ENCODE assay signal across 13 mouse cellular contexts in the genomic region with DNA sequence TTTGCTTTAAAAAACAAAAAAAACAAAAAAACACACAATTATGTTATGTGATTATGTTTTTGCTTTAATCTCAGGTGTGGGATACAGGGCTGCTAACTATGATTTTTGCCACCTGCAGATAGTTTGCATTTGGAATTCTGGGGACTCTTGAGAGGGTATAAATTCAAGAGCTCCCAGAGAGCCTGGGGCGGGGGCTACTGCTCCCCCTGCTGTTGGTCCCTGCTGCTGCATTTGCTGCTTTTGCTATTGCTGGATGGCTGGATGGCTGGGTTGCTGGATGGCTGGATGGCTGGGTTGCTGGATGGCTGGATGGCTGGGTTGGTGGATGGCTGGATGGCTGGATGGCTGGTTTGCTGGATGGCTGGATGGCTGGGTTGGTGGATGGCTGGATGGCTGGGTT. TPM values are rescaled to one million over a fixed set of nuclear protein-coding genes. Genes with fewer than 3 reads are reported as not detected.
DNase-seq lines count a peak whose midpoint lies in the region; ATAC-seq and TF ChIP-seq lines count a peak whose summit lies in the region.
"Had no signal": no experiment of that assay in that cellular context is flagged by ENCODE, and none has a peak within 500 bp of the region (broad histone marks: within the 10 kb centered on the region; RNA-seq: fewer than 3 reads in every experiment).

No protein-coding gene starts in this region.

- no peak for TF ChIP-seq EP300 in MEL (IDR thresholded peaks at IDR 0.05; ENCODE audit: low read depth in 1 of 2, low read length in 2 of 2)

- TF ChIP-seq CTCF in lung, embryonic 14.5 days (IDR thresholded peaks at IDR 0.05; ENCODE audit: low read depth): peak; percentile 34
- TF ChIP-seq CTCF in MEL (IDR thresholded peaks at IDR 0.05 in 2 of 3, conservative IDR thresholded peaks at IDR 0.05 in 1 of 3; ENCODE audit: control insufficient read depth in 1 of 3, insufficient read depth in 1 of 3, low read depth in 2 of 3, low read length in 3 of 3, poor library complexity in 1 of 3, severe bottlenecking in 1 of 3): peak; percentile 13 to 62 (median 41); a peak in 5 of 6 replicates

- peak; percentile 26 for DNase-seq in heart, postnatal 4 days
- no peak for DNase-seq in heart, postnatal 10 days
- peak; percentile 25 for DNase-seq in lung, embryonic 14.5 days
- no peak for DNase-seq in lung, adult 18-20 months
- peak; percentile 11 for DNase-seq in MEL (ENCODE audit: low read depth, low spot score)
- no peak for DNase-seq in cerebellum, adult 18-20 months
- DNase-seq: cerebellum, adult 2 months had no signal

- WGBS in lung, embryonic 14.5 days: 52% methylated on average over 1 of the region's 1 CpGs

- no peak for TF ChIP-seq POLR2A in MEL (IDR thresholded peaks at IDR 0.05; ENCODE audit: control insufficient read depth in 1 of 2, insufficient read depth in 1 of 2, low read depth in 1 of 2, low read length in 2 of 2, poor library complexity in 1 of 2)

- no peak overlapping the region for H3K4me3 ChIP-seq in lung, embryonic 14.5 days (ENCODE audit: low read depth, low read length)
- H3K4me3 ChIP-seq in MEL (ENCODE audit: control insufficient read depth in 1 of 2, insufficient read depth in 1 of 2, low read depth in 2 of 2, low read length in 2 of 2): no peak overlapping the region
- H3K4me3 ChIP-seq: embryonic facial prominence, embryonic 13.5 days; forebrain, embryonic 13.5 days; hindbrain, embryonic 13.5 days; limb, embryonic 12.5 days; myocyte had no signal

- intact Hi-C loops in heart, postnatal 10 days (cut with DNase I): no loop called here

- no peak overlapping the region for H3K4me2 ChIP-seq in lung, embryonic 14.5 days
- H3K4me2 ChIP-seq: embryonic facial prominence, embryonic 13.5 days; forebrain, embryonic 13.5 days; hindbrain, embryonic 13.5 days; limb, embryonic 12.5 days had no signal

- H3K27ac ChIP-seq in lung, embryonic 14.5 days (ENCODE audit: low read depth): no peak overlapping the region
- no peak overlapping the region for H3K27ac ChIP-seq in MEL (ENCODE audit: control insufficient read depth, low read depth, low read length)
- H3K27ac ChIP-seq: embryonic facial prominence, embryonic 13.5 days; forebrain, embryonic 13.5 days; hindbrain, embryonic 13.5 days; limb, embryonic 12.5 days had no signal

- peak; percentile 5 for TF ChIP-seq RAD21 in MEL (IDR thresholded peaks at IDR 0.05; ENCODE audit: low read depth, low read length)

- H3K79me2 ChIP-seq in MEL (ENCODE audit: control insufficient read depth, insufficient read depth, low read length, poor library complexity): no peaks in the 10 kb centered on the region

- no peaks in the 10 kb centered on the region for H3K9me3 ChIP-seq in lung, embryonic 14.5 days (ENCODE audit: low read depth, low read length)
- no peaks in the 10 kb centered on the region for H3K9me3 ChIP-seq in MEL (replicated peaks; ENCODE audit: insufficient read depth, low read length)
- H3K9me3 ChIP-seq: embryonic facial prominence, embryonic 13.5 days; hindbrain, embryonic 13.5 days had no signal

- no peaks in the 10 kb centered on the region for H3K4me1 ChIP-seq in lung, embryonic 14.5 days (ENCODE audit: insufficient read depth)
- no peaks in the 10 kb centered on the region for H3K4me1 ChIP-seq in MEL (ENCODE audit: control insufficient read depth in 1 of 2, insufficient read depth in 2 of 2, low read length in 2 of 2)
- H3K4me1 ChIP-seq: embryonic facial prominence, embryonic 13.5 days; limb, embryonic 12.5 days had no signal

- H3K36me3 ChIP-seq in lung, embryonic 14.5 days (ENCODE audit: insufficient read depth): no peaks in the 10 kb centered on the region
- no peaks in the 10 kb centered on the region for H3K36me3 ChIP-seq in MEL (ENCODE audit: control insufficient read depth in 1 of 2, insufficient read depth in 2 of 2, low read length in 2 of 2)
- H3K36me3 ChIP-seq: embryonic facial prominence, embryonic 13.5 days; hindbrain, embryonic 13.5 days; limb, embryonic 12.5 days had no signal

- no peak overlapping the region for H3K9ac ChIP-seq in lung, embryonic 14.5 days
- no peak overlapping the region for H3K9ac ChIP-seq in MEL (ENCODE audit: control insufficient read depth, low read depth, low read length, poor library complexity, severe bottlenecking)
- H3K9ac ChIP-seq: embryonic facial prominence, embryonic 13.5 days; forebrain, embryonic 13.5 days; hindbrain, embryonic 13.5 days; limb, embryonic 12.5 days had no signal

- H3K27me3 ChIP-seq in lung, embryonic 14.5 days (ENCODE audit: insufficient read depth, low read length): no peaks in the 10 kb centered on the region
- H3K27me3 ChIP-seq in MEL (ENCODE audit: control insufficient read depth in 1 of 2, insufficient read depth in 2 of 2, low read length in 2 of 2): peaks cover 0 to 4% of the 10 kb centered on the region in 2 experiments; a peak in 3 of 4 replicates
- H3K27me3 ChIP-seq: forebrain, embryonic 13.5 days; hindbrain, embryonic 13.5 days had no signal

- ATAC-seq in lung, embryonic 14.5 days (ENCODE audit: insufficient read depth): no peak
- ATAC-seq in megakaryocyte-erythroid progenitor cell, adult 5-6 weeks (replicated peaks; ENCODE audit: low FRiP score, low TSS enrichment, poor library complexity, severe bottlenecking): 0 out of 2 replicates have a peak, but pooled peaks have one; percentile 37
- ATAC-seq: forebrain, embryonic 13.5 days had no signal

TF ChIP-seq in MEL, 35 proteins besides CTCF, POLR2A, EP300 and RAD21:
- peak; percentile 45; the same call in 1 of the 2 replicates for TF ChIP-seq SMC3 (IDR thresholded peaks at IDR 0.05; ENCODE audit: low read depth, low read length)
- no peak for TF ChIP-seq BHLHE40 (IDR thresholded peaks at IDR 0.05; ENCODE audit: borderline replicate concordance, low read depth, low read length)

RNA-seq across cellular contexts. Expression of a gene that starts 44.6 kb away (rescaled TPM):
- under 1 TPM; 0.11 to 0.12 TPM for total RNA-seq in heart, postnatal 4 days (2021)
- under 1 TPM; 0.12 TPM for total RNA-seq in heart, postnatal 10 days (2021)
- 0.15 TPM in 1 of 2 replicates, not detected in the other for polyA plus RNA-seq in lung, embryonic 14.5 days (2014; fragmentation: Nextera tagmentation; extraction: Ambion mirVana)
- not detected in 2 replicates for total RNA-seq in MEL (2012; rRNA removed)
- polyA plus RNA-seq in MEL (2012; ENCODE audit: insufficient read depth in 1 of 2, insufficient read length in 2 of 2, low read depth in 1 of 2, low replicate concordance in 2 of 2, missing spikeins in 1 of 2): under 1 TPM in 1 of 2 experiments, not detected in 1; 0.07 TPM
- total RNA-seq in megakaryocyte-erythroid progenitor cell, adult 5-6 weeks (2014; fragmentation: Nextera tagmentation): 3.6 and 4.6 TPM in 2 replicates
- total RNA-seq in megakaryocyte-erythroid progenitor cell, adult 5-6 weeks (2017): 1.6 and 2.2 TPM in 2 replicates
- polyA plus RNA-seq: embryonic facial prominence, embryonic 13.5 days; limb, embryonic 12.5 days; myocyte had no signal

Comparison
In these comparisons a context has a peak if more than half of its experiments do, and no peak if none do; other contexts are left out.
1. DNase-seq: peak in heart, postnatal 4 days (single experiment), lung, embryonic 14.5 days (single experiment) and MEL (single experiment); none in heart, postnatal 10 days (0 of 2), lung, adult 18-20 months (0 of 2) and cerebellum, adult 18-20 months (0 of 2).